Mouse (Mus musculus): Measurements from ENCODE around the gene Etfb. TPM values are rescaled to one million over a fixed set of nuclear protein-coding genes. Genes with fewer than 3 reads are reported as not detected.

The Etfb gene
- polyA plus RNA-seq, 1 experiment from 2014 or later: 306 TPM

- WGBS: 69% methylated on average over 4 of the region's 4 CpGs
- H3K27me3 ChIP-seq (ENCODE audit: insufficient read depth, low read length): no peaks in the 10 kb centered on the region
- ATAC-seq (ENCODE audit: insufficient read depth) (no peak), DNase-seq (no peak)
- no peak overlapping the region for H3K4me2 ChIP-seq
- no peak overlapping the region for H3K27ac ChIP-seq (ENCODE audit: low read depth)
- H3K4me1 ChIP-seq (ENCODE audit: insufficient read depth): peaks cover 9% of the 10 kb centered on the region; the same call in 1 of the 2 replicates
- no peak for TF ChIP-seq CTCF (IDR thresholded peaks at IDR 0.05; ENCODE audit: low read depth)
- no peak overlapping the region for H3K4me3 ChIP-seq (ENCODE audit: low read depth, low read length)
- no peaks in the 10 kb centered on the region for H3K9me3 ChIP-seq (ENCODE audit: low read depth, low read length)
- no peaks in the 10 kb centered on the region for H3K36me3 ChIP-seq (ENCODE audit: insufficient read depth)
- no peak overlapping the region for H3K9ac ChIP-seq
These were observed 5.3 kb upstream of the Etfb start for GRCm38 (mm10) chr7:43438611-43439010.

- H3K9ac ChIP-seq: no peak within 1 kb of the TSS
- H3K36me3 ChIP-seq (ENCODE audit: insufficient read depth): no peaks in the 10 kb centered on the region
- TF ChIP-seq CTCF (IDR thresholded peaks at IDR 0.05; ENCODE audit: low read depth): no peak
- no peaks in the 10 kb centered on the region for H3K27me3 ChIP-seq (ENCODE audit: insufficient read depth, low read length)
- no peak within 1 kb of the TSS for H3K4me3 ChIP-seq (ENCODE audit: low read depth, low read length)
- no peaks in the 10 kb centered on the region for H3K9me3 ChIP-seq (ENCODE audit: low read depth, low read length)
- H3K27ac ChIP-seq (ENCODE audit: low read depth): no peak within 1 kb of the TSS
- ATAC-seq (ENCODE audit: insufficient read depth): no peak
- 71% methylated on average over 6 of the region's 6 CpGs for WGBS
- H3K4me1 ChIP-seq (ENCODE audit: insufficient read depth): peaks cover 15% of the 10 kb centered on the region
- DNase-seq: no peak
- no peak within 1 kb of the TSS for H3K4me2 ChIP-seq
These were observed 3.4 kb upstream of the Etfb start, which contains the start of gene Cldnd2 for GRCm38 (mm10) chr7:43440482-43440881. TSS of gene Cldnd2 (plus strand) at chr7:43440782.

- Histone ChIP-seq H3K9me3 (ENCODE audit: low read depth, low read length) (no peaks in the 10 kb centered on the region), H3K27ac (ENCODE audit: low read depth) (no peak overlapping the region), H3K9ac (no peak overlapping the region), H3K27me3 (ENCODE audit: insufficient read depth, low read length) (no peaks in the 10 kb centered on the region), H3K4me1 (ENCODE audit: insufficient read depth) (peaks cover 15% of the 10 kb centered on the region), H3K36me3 (ENCODE audit: insufficient read depth) (no peaks in the 10 kb centered on the region), H3K4me2 (no peak overlapping the region), H3K4me3 (ENCODE audit: low read depth, low read length) (no peak overlapping the region)
- no peak for ATAC-seq (ENCODE audit: insufficient read depth)
- 68% methylated on average over 3 of the region's 3 CpGs for WGBS
- TF ChIP-seq CTCF (IDR thresholded peaks at IDR 0.05; ENCODE audit: low read depth): no peak
- no peak for DNase-seq
These were observed 2.8 kb upstream of the Etfb start for GRCm38 (mm10) chr7:43441071-43441470.

- H3K4me2 ChIP-seq: peak overlapping the region; percentile 85
- peak overlapping the region; percentile 57 for H3K4me3 ChIP-seq (ENCODE audit: low read depth, low read length)
- H3K27ac ChIP-seq (ENCODE audit: low read depth): peak overlapping the region; percentile 97
- H3K36me3 ChIP-seq (ENCODE audit: insufficient read depth): no peaks in the 10 kb centered on the region
- DNase-seq (peak; percentile 18), ATAC-seq (ENCODE audit: insufficient read depth) (peak; percentile 3; the same call in 1 of the 2 replicates)
- H3K4me1 ChIP-seq (ENCODE audit: insufficient read depth): peaks cover 15% of the 10 kb centered on the region
- peak overlapping the region; percentile 66 for H3K9ac ChIP-seq
- TF ChIP-seq CTCF (IDR thresholded peaks at IDR 0.05; ENCODE audit: low read depth): no peak
- no peaks in the 10 kb centered on the region for H3K9me3 ChIP-seq (ENCODE audit: low read depth, low read length)
- no peaks in the 10 kb centered on the region for H3K27me3 ChIP-seq (ENCODE audit: insufficient read depth, low read length)
- WGBS: 10% methylated on average over 9 of the region's 9 CpGs
These were observed 1.2 kb upstream of the Etfb start for GRCm38 (mm10) chr7:43442684-43443083.

- DNase-seq (peak; percentile 86), ATAC-seq (ENCODE audit: insufficient read depth) (peak; percentile 94)
- no peaks in the 10 kb centered on the region for H3K36me3 ChIP-seq (ENCODE audit: insufficient read depth)
- H3K4me2 ChIP-seq: peak overlapping the region; percentile 85
- H3K4me3 ChIP-seq (ENCODE audit: low read depth, low read length): peak overlapping the region; percentile 57
- H3K4me1 ChIP-seq (ENCODE audit: insufficient read depth): peaks cover 15% of the 10 kb centered on the region
- H3K27ac ChIP-seq (ENCODE audit: low read depth): peak overlapping the region; percentile 97
- peak overlapping the region; percentile 66 for H3K9ac ChIP-seq
- no peak for TF ChIP-seq CTCF (IDR thresholded peaks at IDR 0.05; ENCODE audit: low read depth)
- no peaks in the 10 kb centered on the region for H3K27me3 ChIP-seq (ENCODE audit: insufficient read depth, low read length)
- 1% methylated on average over 36 of the region's 36 CpGs for WGBS
- H3K9me3 ChIP-seq (ENCODE audit: low read depth, low read length): no peaks in the 10 kb centered on the region
These were observed 562 bp upstream of the Etfb start for GRCm38 (mm10) chr7:43443126-43443916.

GRCm38 (mm10) chr7:43447801-43448200 is 3.9 kb downstream of the Etfb start:
- H3K9ac ChIP-seq: no peak overlapping the region
- no peaks in the 10 kb centered on the region for H3K9me3 ChIP-seq (ENCODE audit: low read depth, low read length)
- H3K27ac ChIP-seq (ENCODE audit: low read depth): no peak overlapping the region
- WGBS: 81% methylated on average over 4 of the region's 4 CpGs
- no peak overlapping the region for H3K4me3 ChIP-seq (ENCODE audit: low read depth, low read length)
- no peak overlapping the region for H3K4me2 ChIP-seq
- ATAC-seq (ENCODE audit: insufficient read depth) (no peak), DNase-seq (no peak)
- H3K4me1 ChIP-seq (ENCODE audit: insufficient read depth): peaks cover 7% of the 10 kb centered on the region
- no peaks in the 10 kb centered on the region for H3K27me3 ChIP-seq (ENCODE audit: insufficient read depth, low read length)
- H3K36me3 ChIP-seq (ENCODE audit: insufficient read depth): peaks cover 12% of the 10 kb centered on the region
- no peak for TF ChIP-seq CTCF (IDR thresholded peaks at IDR 0.05; ENCODE audit: low read depth)

GRCm38 (mm10) chr7:43448246-43448645 is 4.4 kb downstream of the Etfb start:
- H3K9ac ChIP-seq: no peak overlapping the region
- peaks cover 17% of the 10 kb centered on the region for H3K36me3 ChIP-seq (ENCODE audit: insufficient read depth)
- no peak for TF ChIP-seq CTCF (IDR thresholded peaks at IDR 0.05; ENCODE audit: low read depth)
- no peak overlapping the region for H3K4me2 ChIP-seq
- H3K9me3 ChIP-seq (ENCODE audit: low read depth, low read length): no peaks in the 10 kb centered on the region
- WGBS: 83% methylated on average over 2 of the region's 3 CpGs
- no peaks in the 10 kb centered on the region for H3K27me3 ChIP-seq (ENCODE audit: insufficient read depth, low read length)
- peaks cover 6% of the 10 kb centered on the region; the same call in 1 of the 2 replicates for H3K4me1 ChIP-seq (ENCODE audit: insufficient read depth)
- H3K4me3 ChIP-seq (ENCODE audit: low read depth, low read length): no peak overlapping the region
- DNase-seq: no peak
- no peak overlapping the region for H3K27ac ChIP-seq (ENCODE audit: low read depth)
- no peak for ATAC-seq (ENCODE audit: insufficient read depth)
